Mouse (Mus musculus): Measurements from ENCODE around the gene Tox4.
A peak's percentile ranks its signal among the peaks of the same experiment; 100 is the strongest.

Gene Tox4

DNA sequence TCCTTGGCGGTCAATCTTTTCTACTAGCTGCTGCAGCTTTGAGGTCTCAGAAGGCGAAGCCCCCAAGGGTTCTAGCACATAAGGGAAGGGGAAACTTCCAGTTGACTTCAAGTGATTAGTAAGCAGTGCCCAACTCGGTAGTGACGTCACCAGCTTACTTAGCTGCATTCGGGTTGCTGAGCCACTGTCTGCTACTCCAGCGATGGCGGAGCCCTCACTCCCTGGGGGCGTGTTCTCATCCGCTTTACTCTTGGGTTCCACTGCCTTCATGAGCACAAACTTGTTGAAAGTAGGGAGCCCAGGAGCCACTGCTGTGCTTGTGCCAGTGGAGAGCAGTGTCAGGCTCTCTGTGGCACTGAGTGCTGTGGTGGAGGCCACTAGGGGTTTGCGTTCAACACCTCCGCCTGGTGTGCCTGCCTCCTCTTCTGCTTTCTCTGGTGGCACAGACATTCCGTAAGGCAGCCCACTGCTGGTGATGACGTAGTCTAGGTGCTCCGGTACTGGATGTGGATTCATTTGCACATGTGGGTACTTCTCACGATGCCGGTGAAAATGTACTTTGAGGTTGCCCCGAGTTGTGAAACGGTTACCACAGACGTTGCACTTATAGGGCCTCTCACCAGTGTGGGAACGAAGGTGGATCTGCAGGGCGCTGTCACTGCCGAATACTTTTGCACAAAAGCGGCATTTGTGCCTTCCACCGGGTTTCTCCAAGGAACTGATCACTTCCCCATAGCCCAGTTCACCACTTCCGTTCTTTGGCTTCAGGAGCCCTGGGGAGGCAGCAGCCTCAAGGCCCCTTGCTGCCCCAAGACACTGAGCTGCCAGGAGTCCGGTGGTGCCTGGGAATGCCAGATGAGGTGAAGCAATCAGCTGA, 35.2 kb downstream of the Tox4 start:
- no peak for DNase-seq (ENCODE audit: low spot score)

DNA sequence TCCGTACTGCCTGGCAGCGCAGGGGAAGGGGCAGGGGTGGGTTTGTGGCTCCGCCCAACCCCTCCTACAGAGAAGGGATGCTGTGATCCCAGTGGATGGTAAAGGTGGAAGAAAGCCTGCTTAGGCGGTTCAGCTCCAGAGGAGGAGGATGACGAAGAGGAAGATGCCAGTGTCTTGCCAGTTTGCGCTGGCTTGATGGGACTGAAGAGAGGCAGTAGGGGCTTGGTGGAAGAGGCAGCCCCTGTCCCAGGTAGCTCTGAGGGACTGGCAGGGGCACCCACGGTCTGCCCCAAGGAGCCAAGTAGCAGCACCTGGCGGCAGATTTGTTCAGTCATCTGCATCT, 35.8 kb downstream of the Tox4 start:
- no peak for DNase-seq (ENCODE audit: low spot score)

DNA sequence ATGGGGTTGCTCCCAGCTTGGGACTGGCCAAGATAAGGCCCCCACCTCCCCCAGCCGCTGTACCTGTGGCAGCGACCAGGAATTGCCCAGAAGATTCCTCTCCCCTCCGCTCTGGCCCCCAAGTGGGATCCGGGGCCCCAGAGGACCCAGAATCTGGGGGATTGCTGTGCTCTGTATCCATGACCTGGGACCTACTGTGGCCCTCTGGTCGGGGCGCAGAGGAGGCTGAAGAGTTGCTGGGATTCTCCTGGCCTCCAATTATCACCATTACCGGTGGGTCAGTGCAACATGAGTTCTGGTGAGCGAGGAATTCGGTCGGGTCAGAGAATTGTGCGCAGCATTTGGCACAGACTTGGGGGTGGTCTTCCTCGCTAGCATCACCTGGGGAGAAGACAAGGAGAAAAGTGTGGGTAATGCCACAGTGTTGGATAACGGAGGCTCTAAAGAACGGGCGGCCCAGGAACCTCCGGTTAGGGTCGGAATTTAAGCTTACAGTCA, 36.4 kb downstream of the Tox4 start:
- no peak for DNase-seq (ENCODE audit: low spot score)

GRCm38 (mm10) chr14:52315792-52316440, 37.0 kb downstream of the Tox4 start:
- DNase-seq (ENCODE audit: low spot score): no peak

- no peak for DNase-seq (ENCODE audit: low spot score)
Observed at GRCm38 (mm10) chr14:52316441-52317225, 37.7 kb downstream of the Tox4 start.

- DNase-seq (ENCODE audit: low spot score): no peak
Observed at GRCm38 (mm10) chr14:52319361-52319760, 40.4 kb downstream of the Tox4 start.

GRCm38 (mm10) chr14:52325890-52326289, 46.9 kb downstream of the Tox4 start:
- no peak for DNase-seq (ENCODE audit: low spot score)

- DNase-seq (ENCODE audit: low spot score): no peak
Observed at GRCm38 (mm10) chr14:52327375-52327901, 48.5 kb downstream of the Tox4 start.

- DNase-seq (ENCODE audit: low spot score): no peak
Observed at GRCm38 (mm10) chr14:52327910-52328812, 49.2 kb downstream of the Tox4 start, which contains the start of gene Sall2. Gene Sall2 (minus strand): TSS chr14:52328762.

DNA sequence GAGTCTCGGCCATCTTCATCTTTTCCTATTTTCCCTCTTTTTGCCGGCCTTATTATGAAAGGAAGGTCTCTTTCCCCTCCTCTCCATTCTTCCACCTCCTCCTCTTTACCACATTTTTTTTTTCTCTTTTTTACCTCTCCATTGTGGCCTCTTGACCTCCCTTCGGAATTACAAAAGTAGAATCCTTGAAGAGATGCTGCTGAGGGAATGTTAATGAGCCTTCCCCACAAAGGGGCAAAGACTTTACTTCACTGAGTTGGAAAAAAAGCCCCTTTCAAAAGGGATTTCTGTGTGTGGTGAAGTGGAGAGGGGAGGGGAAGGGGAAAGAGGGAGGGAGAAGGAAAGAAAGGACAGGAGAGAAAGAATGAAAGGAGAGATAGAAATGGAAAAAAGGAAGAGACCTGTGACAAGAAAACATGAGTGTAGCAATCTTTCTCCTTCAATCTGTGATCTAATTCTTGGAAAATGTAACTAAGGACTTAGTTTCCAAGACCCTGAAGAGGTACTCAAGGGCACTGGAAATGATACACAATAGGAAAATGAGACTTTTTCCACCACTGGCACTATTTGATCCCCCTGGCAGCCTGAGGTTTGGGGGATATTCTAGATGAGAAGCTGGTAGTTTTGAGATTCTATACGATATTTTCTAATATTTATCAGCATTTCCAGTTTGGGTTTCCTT, 52.3 kb downstream of the Tox4 start:
- no peak for DNase-seq (ENCODE audit: low spot score)

- no peak for DNase-seq (ENCODE audit: low spot score)
Observed at GRCm38 (mm10) chr14:52332171-52332570, 53.2 kb downstream of the Tox4 start.

DNA sequence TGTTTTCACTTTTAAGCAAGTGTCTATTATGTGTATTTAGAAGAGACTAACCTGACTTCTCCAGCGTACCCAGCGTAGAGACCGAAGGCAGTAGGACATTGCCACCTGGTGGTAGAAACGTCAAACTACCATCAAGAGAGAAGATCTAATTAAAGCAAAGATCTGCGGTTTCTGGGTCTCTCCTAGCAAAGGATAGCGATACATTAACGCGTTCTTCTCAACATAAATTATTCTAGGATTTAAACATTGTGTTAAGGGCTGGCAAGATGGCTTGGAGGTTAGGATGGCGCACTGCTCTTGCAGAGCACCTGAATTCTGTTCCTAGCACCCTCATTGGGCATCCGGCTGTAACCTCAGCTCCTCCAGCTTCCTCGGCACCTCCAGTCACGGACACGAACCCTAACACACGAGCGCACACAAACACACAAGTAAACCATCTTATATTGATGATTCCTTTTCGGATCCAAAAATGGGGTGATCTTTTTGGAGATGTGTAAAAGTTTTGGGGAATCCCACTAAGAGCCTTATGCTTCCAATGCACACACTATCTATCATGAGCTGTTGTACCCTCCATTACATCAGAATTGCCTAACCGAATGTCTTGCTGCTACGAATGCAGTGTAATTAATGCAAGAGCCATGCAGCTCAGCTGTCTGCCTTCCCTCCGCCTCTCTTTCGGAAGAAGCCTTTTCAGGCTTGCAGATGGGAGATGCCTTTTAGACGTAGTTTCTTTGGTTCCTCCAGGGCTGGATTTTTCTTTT, 60.0 kb downstream of the Tox4 start:
- peak; percentile 74 for DNase-seq (ENCODE audit: low spot score)

DNA sequence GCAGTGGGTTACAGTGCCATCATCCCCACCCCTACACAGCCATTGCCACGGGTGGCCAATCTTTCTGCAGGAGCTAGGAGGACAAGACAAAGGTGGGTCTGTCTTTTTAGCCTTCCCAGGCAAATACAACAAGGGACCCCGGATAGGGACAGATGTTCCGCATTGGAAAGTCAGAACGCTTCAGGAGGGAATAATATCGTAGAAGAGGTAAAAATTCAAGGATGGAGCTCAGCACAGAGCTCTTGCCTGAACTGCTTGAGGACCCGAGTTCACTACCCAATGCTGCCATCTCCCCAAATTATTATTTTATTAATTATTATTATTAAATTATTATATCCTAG, 60.5 kb downstream of the Tox4 start:
- DNase-seq (ENCODE audit: low spot score): no peak

Data from layer of hippocampus, adult 9-10 months (tissue).